Mouse (Mus musculus) testis, adult 10 weeks (tissue): ENCODE data around the gene Gm12216. TPM values are rescaled to one million over a fixed set of nuclear protein-coding genes. Genes with fewer than 3 reads are reported as not detected.

Experiments
- polyA plus RNA-seq: library from polyadenylated mRNA; stranded (reverse); fragments of 350-450 nt; fragmentation: Illumina TruSeq; extraction: RNeasy Lipid Tissue Mini Kit (QIAGEN cat#74804); gene quantifications from one replicate; pipeline ENCODE4 v1.2.3, GENCODE M21; 2014; ENCODE audit warnings: low read depth, low replicate concordance

The Gm12216 gene
- 0.28 TPM for polyA plus RNA-seq

GRCm38 (mm10) chr11:53858761-53859580 is at the start of gene Gm12216:
TSS of gene Gm12216 (minus strand) at chr11:53859256.

DNA sequence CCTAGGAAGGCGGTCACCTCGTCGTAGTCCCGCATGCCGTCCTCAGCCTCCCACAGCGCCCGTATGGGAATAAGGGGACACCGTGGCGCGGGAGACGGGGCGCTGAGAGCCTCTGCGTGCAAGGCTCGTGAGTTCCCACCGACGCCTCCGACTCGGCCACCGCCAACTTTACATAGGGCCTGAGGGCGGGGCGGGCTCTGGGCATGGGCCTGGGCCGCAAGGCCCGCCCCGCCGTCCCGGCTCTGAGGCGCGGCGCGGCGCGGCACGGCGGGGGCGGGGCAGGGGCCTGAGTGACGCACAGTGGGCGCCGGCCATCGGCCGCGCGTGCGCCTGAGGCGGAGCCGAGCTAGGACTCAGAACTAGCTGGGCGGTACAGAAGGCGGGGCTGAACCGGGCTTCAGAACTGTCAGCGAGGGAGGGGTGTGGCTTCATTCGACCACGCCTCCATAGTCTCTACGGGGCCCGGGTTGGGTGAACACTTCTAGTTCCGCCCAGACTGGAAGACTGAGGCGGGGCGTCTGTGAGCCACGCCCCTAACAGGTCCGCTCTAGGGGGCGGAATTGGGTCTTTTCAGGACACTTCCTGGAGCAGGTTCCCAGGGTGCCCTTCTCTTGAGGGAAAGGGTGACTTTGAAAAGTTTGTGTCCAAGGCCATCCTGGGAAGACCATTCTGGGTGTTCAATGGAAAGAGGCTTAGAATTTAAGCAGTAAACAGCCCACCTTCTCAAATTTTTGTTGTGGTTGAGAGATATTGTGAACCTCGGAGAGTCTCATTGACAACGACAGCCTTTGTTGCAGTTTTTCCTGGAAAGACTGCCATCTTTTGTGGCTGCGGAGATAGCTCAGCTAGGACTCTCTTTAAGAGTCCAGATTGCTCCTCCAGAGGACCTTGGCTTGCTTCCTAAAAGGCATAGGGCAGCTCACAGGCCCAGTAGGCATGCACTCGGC is 32.7 kb upstream of the Gm12216 start, which contains the start of gene Slc22a5:
Slc22a5 (minus strand) TSS at position 156 of the 947 bp plus-strand sequence.

GRCm38 (mm10) chr11:53773087-53773486 is 86.0 kb downstream of the Gm12216 start, which contains the start of gene Gm17334:
TSS of gene Gm17334 (minus strand) at chr11:53773187.

GRCm38 (mm10) chr11:53769760-53770124 is 89.3 kb downstream of the Gm12216 start, which contains the start of gene Irf1:
TSS of gene Irf1 (plus strand) at chr11:53770014.

Other genes starting within 250 kb of the Gm12216 start
- not detected for gene Il4, start 240.6 kb downstream of the Gm12216 start, polyA plus RNA-seq
- gene Il13, start 224.6 kb downstream of the Gm12216 start, polyA plus RNA-seq = 0.29 TPM
- 16.9 TPM for gene Rad50, start 151.9 kb downstream of the Gm12216 start, polyA plus RNA-seq
- 0.27 TPM for gene Il5, start 138.5 kb downstream of the Gm12216 start, polyA plus RNA-seq
- 0.94 TPM for gene Irf1, start 89.2 kb downstream of the Gm12216 start, polyA plus RNA-seq
- not detected for gene Gm17334, start 86.1 kb downstream of the Gm12216 start, polyA plus RNA-seq
- 18.0 TPM for gene Slc22a5, start 32.4 kb upstream of the Gm12216 start, polyA plus RNA-seq
- 62.0 TPM for gene Slc22a21, start 121.1 kb upstream of the Gm12216 start, polyA plus RNA-seq
- gene Slc22a4, start 168.8 kb upstream of the Gm12216 start, polyA plus RNA-seq = 0.43 TPM
- gene Pdlim4, start 209.8 kb upstream of the Gm12216 start, polyA plus RNA-seq = 0.18 TPM
- 1.9 TPM for gene P4ha2, start 240.8 kb upstream of the Gm12216 start, polyA plus RNA-seq